Mouse (Mus musculus) E14TG2a.4 (cell line): ENCODE measurements around the gene Supt3.

Source experiments
- H3K27me3 ChIP-seq: 2 replicates; pipeline ENCODE4 v1.6.1; 2014; ENCODE audit warnings: low read length, control low read depth; ENCODE audit not compliant: insufficient read depth
- H3K36me3 ChIP-seq: 2 replicates; pipeline ENCODE4 v1.6.1; 2014; ENCODE audit warnings: low read length, control low read depth; ENCODE audit not compliant: insufficient read depth
- H3K4me1 ChIP-seq: replicated peaks from 2 replicates; pipeline ENCODE4 v1.6.1; 2014; ENCODE audit warnings: low read depth, low read length, control low read depth
- H3K4me3 ChIP-seq: replicated peaks from 2 replicates; pipeline ENCODE4 v1.5.1; 2014; ENCODE audit warnings: mild to moderate bottlenecking, low read length
- H3K9me3 ChIP-seq: 2 replicates; pipeline ENCODE4 v1.6.1; 2014; ENCODE audit warnings: low read length, control low read depth
- CTCF ChIP-seq: conservative IDR thresholded peaks from 2 replicates; pipeline ENCODE4 v1.5.1; 2014; ENCODE audit warnings: low read length
- NANOG ChIP-seq: IDR thresholded peaks from 2 replicates; pipeline ENCODE4 v1.6.1; 2014; ENCODE audit warnings: borderline replicate concordance, low read length, mixed read lengths
- POU5F1 ChIP-seq: IDR thresholded peaks from 2 replicates; pipeline ENCODE4 v1.6.1; 2014; ENCODE audit warnings: low read length, borderline replicate concordance

Supt3 gene

GRCm38 (mm10) chr17:45045804-45046203 is 268.9 kb downstream of the Supt3 start:
- TF ChIP-seq CTCF (peak; percentile 89), NANOG (no peak), POU5F1 (no peak)
- Histone ChIP-seq H3K36me3 (no peaks in the 10 kb centered on the region), H3K27me3 (no peaks in the 10 kb centered on the region), H3K4me1 (no peaks in the 10 kb centered on the region), H3K9me3 (no peaks in the 10 kb centered on the region), H3K4me3 (no peak overlapping the region)

GRCm38 (mm10) chr17:45046583-45046982 is 269.6 kb downstream of the Supt3 start:
- Histone ChIP-seq H3K27me3 (no peaks in the 10 kb centered on the region), H3K36me3 (no peaks in the 10 kb centered on the region)

GRCm38 (mm10) chr17:45047236-45047635 is 270.3 kb downstream of the Supt3 start:
- Histone ChIP-seq H3K4me1 (peaks cover 4% of the 10 kb centered on the region), H3K27me3 (no peaks in the 10 kb centered on the region), H3K4me3 (no peak overlapping the region), H3K9me3 (no peaks in the 10 kb centered on the region), H3K36me3 (no peaks in the 10 kb centered on the region)
- no peak for TF ChIP-seq POU5F1
- no peak for TF ChIP-seq CTCF
- TF ChIP-seq NANOG = no peak

More at GRCm38 (mm10) chr17:45046583-45046982, 269.6 kb downstream of the Supt3 start:
- no peak overlapping the region for H3K4me3 ChIP-seq
- TF ChIP-seq NANOG (no peak), POU5F1 (no peak), CTCF (no peak)
- H3K4me1 ChIP-seq = no peaks in the 10 kb centered on the region
- no peaks in the 10 kb centered on the region for H3K9me3 ChIP-seq

GRCm38 (mm10) chr17:45051971-45052370 is 275.0 kb downstream of the Supt3 start:
- no peak for TF ChIP-seq NANOG

GRCm38 (mm10) chr17:45053371-45053770 is 276.4 kb downstream of the Supt3 start:
- H3K9me3 ChIP-seq = no peaks in the 10 kb centered on the region
- H3K36me3 ChIP-seq = no peaks in the 10 kb centered on the region
- TF ChIP-seq POU5F1 (no peak), CTCF (no peak)
- no peaks in the 10 kb centered on the region for H3K27me3 ChIP-seq
- H3K4me3 ChIP-seq = no peak overlapping the region
- H3K4me1 ChIP-seq = peaks cover 12% of the 10 kb centered on the region

More at GRCm38 (mm10) chr17:45051971-45052370, 275.0 kb downstream of the Supt3 start:
- Histone ChIP-seq H3K36me3 (no peaks in the 10 kb centered on the region), H3K4me3 (no peak overlapping the region), H3K9me3 (no peaks in the 10 kb centered on the region), H3K27me3 (no peaks in the 10 kb centered on the region), H3K4me1 (peaks cover 12% of the 10 kb centered on the region)

- no peak for TF ChIP-seq NANOG
- no peaks in the 10 kb centered on the region for H3K36me3 ChIP-seq
- H3K27me3 ChIP-seq = no peaks in the 10 kb centered on the region
- no peak overlapping the region for H3K4me3 ChIP-seq
- peaks cover 12% of the 10 kb centered on the region for H3K4me1 ChIP-seq
- no peaks in the 10 kb centered on the region for H3K9me3 ChIP-seq
Measured at GRCm38 (mm10) chr17:45054526-45054925, 277.6 kb downstream of the Supt3 start.

- Histone ChIP-seq H3K4me1 (peaks cover 12% of the 10 kb centered on the region), H3K36me3 (no peaks in the 10 kb centered on the region), H3K27me3 (no peaks in the 10 kb centered on the region), H3K4me3 (no peak overlapping the region), H3K9me3 (no peaks in the 10 kb centered on the region)
- TF ChIP-seq NANOG (no peak), CTCF (no peak), POU5F1 (no peak)
Measured at GRCm38 (mm10) chr17:45056894-45057293, 279.9 kb downstream of the Supt3 start.

GRCm38 (mm10) chr17:45057780-45058179 is 280.8 kb downstream of the Supt3 start:
- Histone ChIP-seq H3K9me3 (no peaks in the 10 kb centered on the region), H3K4me3 (no peak overlapping the region), H3K27me3 (no peaks in the 10 kb centered on the region), H3K36me3 (no peaks in the 10 kb centered on the region), H3K4me1 (peaks cover 4% of the 10 kb centered on the region)
- TF ChIP-seq NANOG = no peak
- TF ChIP-seq POU5F1 = no peak
- no peak for TF ChIP-seq CTCF

GRCm38 (mm10) chr17:45058566-45059363 is 281.8 kb downstream of the Supt3 start:
- Histone ChIP-seq H3K9me3 (no peaks in the 10 kb centered on the region), H3K4me1 (no peaks in the 10 kb centered on the region), H3K4me3 (no peak overlapping the region), H3K36me3 (no peaks in the 10 kb centered on the region), H3K27me3 (no peaks in the 10 kb centered on the region)
- TF ChIP-seq NANOG = no peak
- no peak for TF ChIP-seq CTCF
- TF ChIP-seq POU5F1 = no peak
